Mouse (Mus musculus) brain, embryonic 14.5 days (tissue): Measurements from ENCODE around the gene Lap3.

ENCODE experiments used
- CTCF ChIP-seq: fragments of 200-500 bp; IDR thresholded peaks from 2 replicates; pipeline ENCODE4 v1.5.1; 2012; ENCODE audit warnings: inconsistent platforms, mild to moderate bottlenecking, moderate library complexity, borderline replicate concordance; ENCODE audit not compliant: insufficient read depth, insufficient read length; ENCODE audit errors: extremely low read depth
- POLR2A ChIP-seq: fragments of 200-500 bp; IDR thresholded peaks from 2 replicates; pipeline ENCODE4 v1.6.1; 2012; ENCODE audit warnings: mild to moderate bottlenecking, inconsistent platforms, borderline replicate concordance; ENCODE audit not compliant: poor library complexity, insufficient read depth, insufficient read length, severe bottlenecking; ENCODE audit errors: extremely low read depth

DNA sequence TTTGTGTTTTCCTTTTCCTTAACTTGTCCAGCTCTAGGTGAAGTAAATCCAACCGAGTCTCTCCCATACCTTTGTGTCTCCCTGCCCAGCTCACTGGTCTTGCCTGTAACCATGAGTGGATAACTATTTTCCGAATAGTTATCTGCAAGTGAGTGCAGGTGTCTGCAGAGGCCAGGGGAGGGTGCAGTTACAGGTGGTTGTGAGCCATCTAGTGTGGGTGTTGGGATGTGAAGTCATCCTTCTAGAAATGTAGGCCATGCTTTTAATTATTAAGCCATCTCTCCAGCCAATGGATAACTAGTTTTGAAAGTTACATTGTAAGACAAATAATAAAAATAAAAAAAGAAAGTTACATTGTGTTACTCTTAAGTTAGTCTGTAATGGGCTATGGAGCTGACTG is 20.3 kb downstream of the Lap3 start:
- TF ChIP-seq CTCF = no peak
- TF ChIP-seq POLR2A = no peak
